Mouse (Mus musculus) heart, postnatal 4 days (tissue): ENCODE measurements around the gene Rnf208. TPM values are rescaled to one million over a fixed set of nuclear protein-coding genes. Genes with fewer than 3 reads are reported as not detected.
"Not testable (repeated sequence)": the region's sequence is repeated elsewhere in the genome, so short reads cannot be mapped to it uniquely, and the experiment has no call there.

ENCODE experiments used
- DNase-seq: peaks from one replicate; pipeline ENCODE4 v3.0.0; 2021
- total RNA-seq, 2 experiments: library from RNA; stranded (reverse); gene quantifications; 2 replicates each; pipeline ENCODE4 v1.2.3; 2021

Rnf208 gene
- total RNA-seq, 2 experiments from 2014 or later = 1.5 to 3.0 TPM

GRCm38 (mm10) chr2:25246183-25247072 lies 4.4 kb downstream of the Rnf208 start, which contains the start of gene AL732309.1:
AL732309.1 (minus strand) TSS chr2:25246863.
- DNase-seq = no peak

- DNase-seq = no peak
Observed at GRCm38 (mm10) chr2:25252331-25252730, 10.3 kb downstream of the Rnf208 start.

DNA sequence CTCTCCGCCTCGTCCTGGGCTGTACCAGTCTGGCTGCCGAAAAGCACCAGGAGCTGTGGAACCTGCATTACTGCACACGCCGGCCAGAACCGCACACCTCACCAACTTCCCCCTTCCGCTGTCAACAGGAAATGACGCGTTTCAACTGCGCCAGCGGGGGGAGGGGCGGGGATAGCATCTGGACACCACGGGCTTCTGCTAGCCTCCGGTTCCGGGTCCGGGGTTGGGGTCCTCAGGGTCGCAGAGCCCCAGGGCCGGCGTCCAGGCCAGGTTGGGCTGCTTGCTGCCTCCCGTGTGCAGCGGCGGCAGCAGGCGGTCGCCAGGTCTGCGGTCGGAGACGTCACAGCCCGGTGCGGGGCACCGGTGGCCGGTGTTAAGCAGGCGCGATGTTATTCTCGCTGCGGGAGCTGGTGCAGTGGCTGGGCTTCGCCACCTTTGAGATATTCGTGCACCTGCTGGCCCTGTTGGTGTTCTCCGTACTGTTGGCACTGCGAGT lies 13.3 kb downstream of the Rnf208 start, which contains the start of gene Tmem203:
TSS of gene Tmem203 (plus strand) at position 156 of the 496 bp plus-strand sequence.
- DNase-seq = peak; percentile 88

- DNase-seq = peak; percentile 67
Observed at GRCm38 (mm10) chr2:25256443-25257109, 14.5 kb downstream of the Rnf208 start.

GRCm38 (mm10) chr2:25257250-25257649 lies 15.2 kb downstream of the Rnf208 start:
- not testable (repeated sequence) for DNase-seq

GRCm38 (mm10) chr2:25258887-25259286 lies 16.8 kb downstream of the Rnf208 start:
- no peak for DNase-seq

DNA sequence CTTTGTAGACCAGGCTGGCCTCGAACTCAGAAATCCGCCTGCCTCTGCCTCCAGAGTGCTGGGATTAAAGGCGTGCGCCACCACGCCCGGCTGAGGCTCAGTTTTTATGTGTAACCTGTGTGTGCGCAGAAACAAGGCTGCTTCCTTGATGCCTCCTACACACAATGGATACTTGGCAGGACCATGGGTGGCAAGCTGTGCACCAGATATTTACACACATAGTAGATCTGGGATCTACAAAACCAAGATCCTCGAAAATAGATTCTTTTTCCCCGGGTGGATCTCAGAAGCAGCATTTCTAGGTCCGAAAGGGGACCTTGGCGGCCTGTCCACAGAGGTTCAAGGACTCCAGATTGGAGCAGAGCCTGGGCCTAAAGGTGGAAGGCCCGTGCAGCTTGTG lies 19.8 kb downstream of the Rnf208 start:
- DNase-seq = no peak

DNA sequence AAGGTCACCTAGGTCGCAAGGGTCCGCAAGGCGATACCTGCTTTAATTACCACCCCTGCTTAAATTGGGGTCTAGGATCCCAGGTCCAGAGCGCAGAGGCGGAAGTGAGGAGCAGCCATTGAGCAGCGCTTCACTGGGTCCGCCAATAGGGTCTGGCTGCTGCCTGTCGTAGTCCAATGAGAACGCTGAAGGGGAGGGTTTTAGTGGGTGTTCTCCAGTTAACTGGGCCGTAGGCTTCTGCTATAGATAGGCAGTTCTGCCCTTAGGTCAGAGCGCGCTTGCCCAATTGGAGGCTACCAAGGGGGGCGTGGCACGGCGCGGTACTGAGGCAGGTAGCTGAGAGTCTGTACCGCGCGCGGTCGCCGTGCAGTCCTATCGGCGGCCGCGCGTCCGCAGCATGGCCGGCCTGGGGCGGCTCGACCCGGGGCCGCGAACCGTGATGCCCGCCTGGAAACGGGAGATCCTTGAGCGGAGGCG lies 20.3 kb downstream of the Rnf208 start, which contains the start of gene Tprn:
TSS of gene Tprn (plus strand) at position 328 of the 477 bp plus-strand sequence.
- DNase-seq = peak; percentile 93

GRCm38 (mm10) chr2:25262795-25263622 lies 21.0 kb downstream of the Rnf208 start:
- DNase-seq = peak; percentile 36

DNA sequence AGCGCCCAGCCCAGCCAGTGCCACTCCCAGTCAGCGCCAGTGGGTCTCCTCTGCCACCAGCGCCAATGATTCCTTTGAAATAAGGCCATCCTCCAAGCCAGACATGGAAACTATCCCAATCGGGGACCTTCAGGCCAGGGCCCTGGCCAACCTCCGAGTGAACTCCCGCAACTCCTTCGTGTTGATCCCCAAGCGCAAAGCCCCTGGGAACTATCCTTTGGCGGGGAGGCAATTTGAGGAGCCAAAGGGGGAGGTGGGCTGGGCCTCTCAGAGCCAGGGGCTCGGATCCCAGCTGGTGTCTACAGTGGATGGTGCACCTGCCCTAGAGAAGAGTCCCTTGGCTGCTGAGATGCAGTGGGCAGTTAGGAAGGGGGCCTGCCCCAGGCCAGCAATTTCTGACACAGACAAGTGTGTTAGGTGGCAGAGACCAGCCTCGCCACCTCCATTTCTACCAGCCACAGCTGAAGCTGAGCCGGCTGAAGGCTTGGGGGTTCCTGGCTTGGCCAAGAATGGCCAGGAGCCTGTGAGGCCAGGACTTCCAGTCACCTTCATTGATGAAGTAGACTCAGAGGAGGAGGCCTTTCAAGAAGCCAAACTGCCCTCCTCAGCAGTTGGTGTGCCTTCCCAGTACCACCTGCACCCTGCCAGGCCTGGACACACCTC lies 21.7 kb downstream of the Rnf208 start:
- no peak for DNase-seq

GRCm38 (mm10) chr2:25264286-25264660 lies 22.2 kb downstream of the Rnf208 start:
- DNase-seq = no peak

- no peak for DNase-seq
Observed at GRCm38 (mm10) chr2:25264851-25265250, 22.8 kb downstream of the Rnf208 start.

GRCm38 (mm10) chr2:25265897-25266656 lies 24.0 kb downstream of the Rnf208 start:
- no peak for DNase-seq

- DNase-seq = peak; percentile 51
Observed at GRCm38 (mm10) chr2:25266720-25267119, 24.7 kb downstream of the Rnf208 start.

DNA sequence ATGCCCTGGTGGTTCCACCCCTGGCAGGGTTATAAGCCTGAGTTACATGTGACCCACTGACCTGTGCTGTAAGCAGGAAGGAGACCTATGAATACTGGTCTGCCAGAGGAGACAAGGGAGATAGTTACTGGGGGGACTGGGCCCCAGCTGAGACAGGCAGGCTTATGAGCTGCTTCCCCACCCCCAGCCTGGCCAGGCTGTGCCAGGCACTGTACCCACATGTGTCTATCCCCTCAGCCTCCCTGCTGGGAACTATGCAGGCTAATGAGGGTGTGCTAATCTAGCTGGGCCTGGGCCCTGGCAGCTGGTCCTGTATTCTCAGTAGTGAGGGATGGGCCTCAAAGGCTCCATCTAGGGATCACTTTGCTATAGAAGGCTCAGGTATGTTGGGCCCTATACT lies 25.2 kb downstream of the Rnf208 start:
- DNase-seq = no peak

- DNase-seq = no peak
Observed at GRCm38 (mm10) chr2:25267746-25268309, 25.8 kb downstream of the Rnf208 start.

- DNase-seq = peak; percentile 98
Observed at GRCm38 (mm10) chr2:25271827-25272511, 29.9 kb downstream of the Rnf208 start, which contains the start of the genes Ssna1 and Anapc2. Ssna1 (minus strand) TSS chr2:25272438. Anapc2 (plus strand) TSS chr2:25272478.

GRCm38 (mm10) chr2:25272515-25272914 lies 30.5 kb downstream of the Rnf208 start:
- no peak for DNase-seq

GRCm38 (mm10) chr2:25273010-25273409 lies 31.0 kb downstream of the Rnf208 start:
- DNase-seq = no peak
